In the genomic region with DNA sequence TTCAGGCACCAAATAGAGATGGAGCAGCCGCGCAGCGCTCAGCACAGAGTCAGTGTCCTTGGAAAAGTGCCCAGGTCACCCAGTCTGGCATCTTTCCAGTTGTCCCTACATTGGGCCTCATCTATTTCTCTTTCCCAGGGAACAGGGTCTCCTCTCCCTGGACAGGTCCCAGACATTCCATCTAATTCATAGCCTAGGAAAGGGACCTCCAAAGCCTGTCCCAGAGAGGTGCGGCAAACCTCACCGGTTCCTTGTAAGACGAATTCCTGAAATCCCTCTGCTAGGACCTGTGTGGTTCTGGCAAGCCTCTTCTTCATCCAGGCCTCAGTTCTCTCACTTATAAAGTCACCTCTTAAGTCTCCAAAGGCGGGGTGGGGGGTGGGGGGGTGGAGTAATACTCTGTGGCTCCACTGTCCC, we compare ENCODE assay signal across 7 mouse cellular contexts. TPM values are rescaled to one million over a fixed set of nuclear protein-coding genes. Genes with fewer than 3 reads are reported as not detected.
DNase-seq lines count a peak whose midpoint lies in the region; ATAC-seq and TF ChIP-seq lines count a peak whose summit lies in the region.

No protein-coding gene starts in this region.

- peak overlapping the region; percentile 83 to 91 for H3K27ac ChIP-seq in heart, embryonic 14.5 days (replicated peaks in 1 of 2; ENCODE audit: control insufficient read depth in 1 of 2, insufficient read depth in 1 of 2, low read depth in 2 of 2, low read length in 2 of 2)
- no peak overlapping the region for H3K27ac ChIP-seq in limb, embryonic 14.5 days (replicated peaks; ENCODE audit: low read depth, low read length)

- peaks cover 35 to 54% of the 10 kb centered on the region in 2 experiments for H3K4me1 ChIP-seq in heart, embryonic 14.5 days (ENCODE audit: control insufficient read depth in 2 of 2, insufficient read depth in 2 of 2, low read length in 2 of 2)
- peaks cover 16% of the 10 kb centered on the region for H3K4me1 ChIP-seq in limb, embryonic 14.5 days (ENCODE audit: control insufficient read depth, insufficient read depth, low read length)

- ATAC-seq in heart, embryonic 14.5 days (ENCODE audit: insufficient number of reproducible peaks, insufficient read depth, low FRiP score, low read depth) = peak; percentile 10
- no peak for ATAC-seq in limb, embryonic 14.5 days (ENCODE audit: low FRiP score, low read depth)
- no peak for ATAC-seq in monocyte, adult 5-6 weeks (replicated peaks; ENCODE audit: insufficient number of reproducible peaks, low FRiP score, low TSS enrichment, poor library complexity, severe bottlenecking)

- H3K9ac ChIP-seq in heart, embryonic 14.5 days (ENCODE audit: low read length) = peak overlapping the region; percentile 92
- 0 out of 2 replicates have a peak overlapping the region, but pooled peaks have one; percentile 21 for H3K9ac ChIP-seq in limb, embryonic 14.5 days (ENCODE audit: low read depth, low read length, severe bottlenecking)

- no peaks in the 10 kb centered on the region for H3K9me3 ChIP-seq in heart, embryonic 14.5 days (ENCODE audit: control insufficient read depth, low read length)
- H3K9me3 ChIP-seq in limb, embryonic 14.5 days (ENCODE audit: control insufficient read depth, low read length) = no peaks in the 10 kb centered on the region

- peak overlapping the region; percentile 50 for H3K4me2 ChIP-seq in heart, embryonic 14.5 days (ENCODE audit: low read length)
- H3K4me2 ChIP-seq in limb, embryonic 14.5 days (replicated peaks; ENCODE audit: low read depth, low read length, severe bottlenecking) = no peak overlapping the region

- peaks cover 37% of the 10 kb centered on the region for H3K36me3 ChIP-seq in heart, embryonic 14.5 days (ENCODE audit: control insufficient read depth, insufficient read depth, low read length)
- H3K36me3 ChIP-seq in limb, embryonic 14.5 days (ENCODE audit: control insufficient read depth, insufficient read depth, low read length) = peaks cover 38% of the 10 kb centered on the region

- peak; percentile 53 for DNase-seq in ZHBTc4 (ENCODE audit: low read depth, low spot score)
- peak; percentile 58 for DNase-seq in brain, adult 2 months (ENCODE audit: low read depth, low spot score)
- no peak for DNase-seq in limb, embryonic 14.5 days (ENCODE audit: low spot score)
- no peak for DNase-seq in layer of hippocampus, adult 9-10 months (ENCODE audit: low spot score)
- DNase-seq in layer of hippocampus, adult 9-11 months = no peak

- no peak overlapping the region; a peak in 1 of 4 replicates for H3K4me3 ChIP-seq in heart, embryonic 14.5 days (ENCODE audit: control insufficient read depth in 1 of 2, insufficient read depth in 1 of 2, low read depth in 1 of 2, low read length in 2 of 2)
- H3K4me3 ChIP-seq in limb, embryonic 14.5 days (replicated peaks; ENCODE audit: low read length) = no peak overlapping the region

- TF ChIP-seq POLR2A in limb, embryonic 14.5 days (IDR thresholded peaks at IDR 0.05; ENCODE audit: borderline replicate concordance, extremely low read depth, insufficient read depth, insufficient read length) = no peak

- 7% methylated on average over 6 of the region's 7 CpGs for WGBS in heart, embryonic 14.5 days
- WGBS in limb, embryonic 14.5 days = 26% methylated on average over 6 of the region's 7 CpGs

- no peaks in the 10 kb centered on the region for H3K27me3 ChIP-seq in heart, embryonic 14.5 days (ENCODE audit: control insufficient read depth, insufficient read depth, low read length)
- H3K27me3 ChIP-seq in limb, embryonic 14.5 days (ENCODE audit: control insufficient read depth, insufficient read depth, low read length) = no peaks in the 10 kb centered on the region

RNA-seq across cellular contexts. Expression of a gene that starts 30.6 kb away (rescaled TPM):
- polyA plus RNA-seq in heart, embryonic 14.5 days (2014; fragmentation: Nextera tagmentation; extraction: Ambion mirVana) = 34.0 and 34.7 TPM in 2 replicates
- polyA plus RNA-seq in limb, embryonic 14.5 days (2012; rRNA removed) = 13.4 and 14.1 TPM in 2 replicates
- polyA plus RNA-seq in limb, embryonic 14.5 days (2014; fragmentation: Nextera tagmentation; extraction: Ambion mirVana) = 13.6 and 18.4 TPM in 2 replicates
- total RNA-seq in monocyte, adult 5-6 weeks (2017) = 9.3 to 21.9 TPM (median 18.1 TPM) in 3 replicates

RNA-seq across cellular contexts. Expression of a gene that starts 31.0 kb away (rescaled TPM):
- polyA plus RNA-seq in heart, embryonic 14.5 days (2014; fragmentation: Nextera tagmentation; extraction: Ambion mirVana) = 110 and 112 TPM in 2 replicates
- 84.5 and 110 TPM in 2 replicates for polyA plus RNA-seq in limb, embryonic 14.5 days (2012; rRNA removed)
- polyA plus RNA-seq in limb, embryonic 14.5 days (2014; fragmentation: Nextera tagmentation; extraction: Ambion mirVana) = 82.4 and 92.3 TPM in 2 replicates
- total RNA-seq in monocyte, adult 5-6 weeks (2017) = 11.3 to 19.0 TPM (median 15.8 TPM) in 3 replicates

RNA-seq across cellular contexts. Expression of a gene that starts 47.6 kb away (rescaled TPM):
- polyA plus RNA-seq in heart, embryonic 14.5 days (2014; fragmentation: Nextera tagmentation; extraction: Ambion mirVana) = 31.8 and 32.3 TPM in 2 replicates
- 33.6 and 42.9 TPM in 2 replicates for polyA plus RNA-seq in limb, embryonic 14.5 days (2012; rRNA removed)
- 18.9 and 23.4 TPM in 2 replicates for polyA plus RNA-seq in limb, embryonic 14.5 days (2014; fragmentation: Nextera tagmentation; extraction: Ambion mirVana)
- total RNA-seq in monocyte, adult 5-6 weeks (2017) = 1.4 to 2.2 TPM (median 1.7 TPM) in 3 replicates

RNA-seq across cellular contexts. Expression of a gene that starts 47.7 kb away (rescaled TPM):
- 65.0 and 67.9 TPM in 2 replicates for polyA plus RNA-seq in heart, embryonic 14.5 days (2014; fragmentation: Nextera tagmentation; extraction: Ambion mirVana)
- 25.2 and 28.7 TPM in 2 replicates for polyA plus RNA-seq in limb, embryonic 14.5 days (2012; rRNA removed)
- 24.0 and 25.1 TPM in 2 replicates for polyA plus RNA-seq in limb, embryonic 14.5 days (2014; fragmentation: Nextera tagmentation; extraction: Ambion mirVana)
- total RNA-seq in monocyte, adult 5-6 weeks (2017) = 15.3 to 37.3 TPM (median 31.7 TPM) in 3 replicates

Comparison
In these comparisons a context has a peak if more than half of its experiments do, and no peak if none do; other contexts are left out.
1. DNase-seq: peak in ZHBTc4 (single experiment) and brain, adult 2 months (single experiment); none in limb, embryonic 14.5 days (single experiment), layer of hippocampus, adult 9-10 months (single experiment) and layer of hippocampus, adult 9-11 months (single experiment).